Mouse (Mus musculus) spleen, adult 18-20 months (tissue): ENCODE results near the gene Ccnb3.
"Not testable (repeated sequence)": the region's sequence is repeated elsewhere in the genome, so short reads cannot be mapped to it uniquely, and the experiment has no call there.

Source experiments
- DNase-seq, 2 experiments: peaks; one replicate each; pipeline ENCODE4 v3.0.0; 2022; ENCODE audit warnings: mixed read lengths in 2 of 2

The Ccnb3 gene

DNA sequence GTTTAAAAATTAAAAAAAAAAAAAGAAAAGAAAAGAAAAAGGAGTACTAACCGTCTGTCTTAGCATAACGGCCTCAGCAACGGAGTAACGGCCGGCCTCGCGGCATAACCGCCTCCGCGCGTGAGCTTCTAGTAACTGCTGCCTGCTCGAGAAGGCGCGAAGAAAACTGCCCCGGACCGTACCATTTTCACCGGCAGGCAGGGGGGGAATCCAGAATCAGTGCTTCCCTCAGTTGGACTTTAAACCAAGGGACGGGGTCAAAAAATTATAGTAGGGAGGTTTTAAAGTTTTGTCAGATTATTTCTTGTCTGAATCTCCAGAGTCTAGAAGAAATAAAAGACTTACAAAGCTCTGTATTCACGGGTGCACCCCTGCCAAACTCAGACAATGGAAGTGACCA is at the start of gene Ccnb3:
Gene Ccnb3, minus strand, starts transcription at position 101 of the 400 bp plus-strand sequence.
- no peak for DNase-seq

- no peak for DNase-seq
Observed at GRCm38 (mm10) chrX:7090323-7090722, 48.9 kb upstream of the Ccnb3 start.

- no peak for DNase-seq
Observed at GRCm38 (mm10) chrX:7085878-7086277, 44.5 kb upstream of the Ccnb3 start.

- DNase-seq = no peak
Observed at GRCm38 (mm10) chrX:7079820-7080429, 38.5 kb upstream of the Ccnb3 start.

DNA sequence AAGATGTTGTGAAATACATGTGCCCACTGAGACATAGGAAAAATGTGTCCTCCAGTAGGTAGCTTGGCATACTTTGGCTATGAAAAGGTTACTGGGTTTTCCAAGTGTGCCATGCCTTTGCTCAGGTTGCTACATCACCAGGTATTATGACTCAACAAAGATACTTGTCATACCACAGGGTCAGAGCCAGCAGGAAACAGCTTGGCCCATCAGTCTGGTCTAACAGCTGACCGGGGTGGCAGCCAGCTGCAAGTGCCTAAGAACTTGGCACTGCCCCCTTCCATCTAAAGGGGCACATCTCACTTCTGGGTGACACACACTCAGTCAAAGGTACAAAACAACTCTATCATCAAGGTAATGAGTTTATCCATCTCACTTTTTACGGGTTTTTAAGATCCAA is 26.6 kb upstream of the Ccnb3 start:
- no peak for DNase-seq

GRCm38 (mm10) chrX:7067219-7067618 is 25.8 kb upstream of the Ccnb3 start, which contains the start of gene Akap4:
TSS of gene Akap4 (plus strand) at chrX:7067519.
- no peak for DNase-seq

GRCm38 (mm10) chrX:7064109-7064508 is 22.7 kb upstream of the Ccnb3 start:
- DNase-seq = no peak

DNA sequence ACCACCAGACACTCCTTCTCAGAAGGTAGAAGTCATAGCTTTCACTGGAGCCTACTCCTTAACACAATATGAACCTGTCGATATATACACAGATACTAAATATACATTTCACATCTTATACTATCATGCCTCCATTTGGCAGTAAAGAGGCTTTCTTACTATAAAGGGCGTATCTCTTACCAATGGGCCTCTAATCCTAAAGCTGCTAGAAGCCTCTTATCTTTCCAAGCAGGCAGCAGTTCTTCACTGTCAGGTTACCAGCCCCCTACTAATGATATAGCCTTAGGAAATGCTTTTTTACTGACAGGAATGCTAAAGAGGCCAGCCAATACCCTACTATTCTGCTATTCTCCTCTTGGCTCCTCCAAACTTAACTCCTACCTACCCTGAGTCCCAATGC is 16.2 kb upstream of the Ccnb3 start:
- DNase-seq = no peak

DNA sequence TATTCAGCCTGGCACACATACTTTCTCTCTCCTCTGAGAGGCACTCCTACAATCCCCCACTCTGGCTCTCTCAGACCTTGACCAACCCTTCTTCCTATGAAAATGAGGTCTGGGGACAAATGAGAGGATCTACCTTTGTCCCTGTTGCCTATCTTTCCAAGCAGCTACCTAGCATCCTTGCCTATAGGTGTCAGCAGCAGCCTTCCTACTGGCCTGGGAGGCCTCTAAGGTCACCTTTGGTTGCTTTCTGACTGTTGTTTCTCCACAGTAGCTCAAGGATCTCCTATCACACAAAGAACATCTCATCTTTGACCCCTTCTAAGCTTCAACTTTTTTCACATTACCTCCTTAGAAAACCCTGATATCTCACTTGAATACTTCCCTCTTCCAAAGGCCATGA is 15.6 kb upstream of the Ccnb3 start:
- no peak for DNase-seq

DNA sequence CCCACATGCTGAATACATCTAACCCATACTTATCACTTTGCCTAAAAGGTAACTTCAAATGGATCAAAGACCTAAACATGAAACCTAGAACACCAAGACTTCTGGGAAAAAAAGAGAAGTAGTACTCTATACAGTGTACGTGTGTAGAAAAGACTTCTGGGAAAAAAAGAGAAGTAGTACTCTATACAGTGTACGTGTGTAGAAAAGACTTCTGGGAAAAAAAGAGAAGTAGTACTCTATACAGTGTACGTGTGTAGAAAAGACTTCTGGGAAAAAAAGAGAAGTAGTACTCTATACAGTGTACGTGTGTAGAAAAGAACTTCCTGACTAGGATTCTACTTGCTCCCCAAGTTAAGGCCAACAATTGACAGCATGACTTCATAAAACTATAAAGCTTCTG is 57.5 kb downstream of the Ccnb3 start:
- not testable (repeated sequence) for DNase-seq

DNA sequence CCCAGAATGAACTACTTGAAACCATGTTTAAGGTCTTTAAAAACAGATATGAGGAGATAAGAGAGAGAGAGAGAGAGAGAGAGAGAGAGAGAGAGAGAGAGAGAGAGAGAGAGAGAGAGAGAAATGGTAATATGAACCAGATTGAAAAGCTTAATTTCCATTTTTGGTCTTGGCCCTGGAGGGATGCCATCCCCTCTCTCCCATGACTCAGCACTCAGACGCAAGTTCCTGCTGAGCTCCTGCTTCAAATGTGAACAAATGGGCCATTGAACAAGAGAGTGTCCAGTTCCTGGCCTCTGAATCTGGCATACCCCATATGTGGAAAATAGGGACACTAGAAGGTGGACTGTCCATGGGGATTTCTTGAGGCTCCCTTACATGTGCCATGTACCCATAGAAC is 69.5 kb downstream of the Ccnb3 start:
- DNase-seq = no peak

- no peak for DNase-seq
Observed at GRCm38 (mm10) chrX:6968598-6968997, 72.8 kb downstream of the Ccnb3 start.
